Mouse (Mus musculus) kidney, postnatal 0 days (tissue): ENCODE results near the gene Adcy2. TPM values are rescaled to one million over a fixed set of nuclear protein-coding genes. Genes with fewer than 3 reads are reported as not detected.

Experiments
- ATAC-seq: fragments of 200-750 bp; cut with Nextera tagmentation; replicated peaks from 2 replicates; pipeline ENCODE4 v1.8.0; 2017; ENCODE audit warnings: low read depth, moderate number of reproducible peaks, moderate TSS enrichment, moderate library complexity; ENCODE audit not compliant: low FRiP score
- DNase-seq: peaks from one replicate; pipeline ENCODE4 v3.0.0-alpha.2; 2016; ENCODE audit warnings: low spot score
- H3K27ac ChIP-seq: fragments of 300-500 bp; sonication (generic); 2 replicates; pipeline ENCODE4 v1.5.1; 2014; ENCODE audit warnings: mild to moderate bottlenecking
- H3K27me3 ChIP-seq: fragments of 300-500 bp; sonication (generic); 2 replicates; pipeline ENCODE4 v1.6.1; 2014; ENCODE audit warnings: low read length, mixed read lengths; ENCODE audit not compliant: insufficient read depth
- H3K36me3 ChIP-seq: fragments of 300-500 bp; sonication (generic); 2 replicates; pipeline ENCODE4 v1.6.1; 2014; ENCODE audit warnings: low read length, mixed read lengths; ENCODE audit not compliant: insufficient read depth
- H3K4me1 ChIP-seq: fragments of 300-500 bp; sonication (generic); replicated peaks from 2 replicates; pipeline ENCODE4 v1.6.1; 2014; ENCODE audit warnings: antibody characterized with exemption, low read length, mixed read lengths; ENCODE audit not compliant: insufficient read depth
- H3K4me2 ChIP-seq: fragments of 300-500 bp; sonication (generic); 2 replicates; pipeline ENCODE4 v1.6.1; 2014; ENCODE audit warnings: mild to moderate bottlenecking, low read length, moderate library complexity, mixed read lengths
- H3K4me3 ChIP-seq: fragments of 300-500 bp; sonication (generic); replicated peaks from 2 replicates; pipeline ENCODE4 v1.5.1; 2014; ENCODE audit warnings: low read depth, low read length
- H3K9ac ChIP-seq: fragments of 300-500 bp; sonication (generic); 2 replicates; pipeline ENCODE4 v1.6.1; 2014; ENCODE audit warnings: low read depth, low read length
- H3K9me3 ChIP-seq: fragments of 300-500 bp; sonication (generic); replicated peaks from 2 replicates; pipeline ENCODE4 v1.6.1; 2016; ENCODE audit warnings: low read length, inconsistent platforms, mixed read lengths
- CTCF ChIP-seq: IDR thresholded peaks from 2 replicates; pipeline ENCODE4 v1.5.1; 2016; ENCODE audit warnings: antibody characterized with exemption, low read depth, mild to moderate bottlenecking, moderate library complexity
- WGBS: fragments of 180-500 bp; shearing (Covaris S2); extraction: QIAGEN DNeasy Blood & Tissue Kit; methylation state at CpG from one replicate; pipeline ENCODE4 v1.1.7; 2014; 5-methylcytosine and 5-hydroxymethylcytosine counted together
- polyA plus RNA-seq: library from polyadenylated mRNA; unstranded; fragments of >200 nt; fragmentation: Nextera tagmentation; extraction: Ambion mirVana; gene quantifications from 2 replicates; pipeline ENCODE4 v1.2.1, GENCODE M21; 2015

Gene Adcy2
- polyA plus RNA-seq, 1 experiment from 2014 or later: 4.0 TPM

DNA sequence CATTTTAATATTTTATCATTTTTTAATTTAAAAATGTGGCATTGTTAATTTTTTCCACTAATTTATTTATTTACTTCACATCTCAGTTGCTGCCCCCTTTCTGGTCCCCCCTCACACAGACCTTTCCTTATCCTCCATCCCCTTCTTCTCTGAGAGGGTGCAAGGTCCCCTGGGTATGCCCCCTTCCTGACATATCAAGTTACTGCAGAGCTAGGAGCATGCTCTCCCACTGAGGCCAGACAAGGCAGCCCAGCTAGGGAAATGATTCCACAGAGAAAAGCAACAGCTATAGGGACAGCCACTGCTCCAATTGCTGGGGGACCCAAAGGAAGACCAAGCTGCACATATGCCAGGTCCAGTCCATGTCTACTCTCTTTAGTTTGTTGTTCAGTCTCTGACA is 163.2 kb downstream of the Adcy2 start:
- ATAC-seq: no peak
- no peak overlapping the region for H3K4me3 ChIP-seq
- TF ChIP-seq CTCF: no peak
- H3K4me1 ChIP-seq: no peaks in the 10 kb centered on the region
- no peak for DNase-seq
- H3K9me3 ChIP-seq: no peaks in the 10 kb centered on the region
- H3K36me3 ChIP-seq: no peaks in the 10 kb centered on the region
- H3K27me3 ChIP-seq: no peaks in the 10 kb centered on the region
- H3K4me2 ChIP-seq: no peak overlapping the region
- H3K27ac ChIP-seq: no peak overlapping the region
- H3K9ac ChIP-seq: no peak overlapping the region

DNA sequence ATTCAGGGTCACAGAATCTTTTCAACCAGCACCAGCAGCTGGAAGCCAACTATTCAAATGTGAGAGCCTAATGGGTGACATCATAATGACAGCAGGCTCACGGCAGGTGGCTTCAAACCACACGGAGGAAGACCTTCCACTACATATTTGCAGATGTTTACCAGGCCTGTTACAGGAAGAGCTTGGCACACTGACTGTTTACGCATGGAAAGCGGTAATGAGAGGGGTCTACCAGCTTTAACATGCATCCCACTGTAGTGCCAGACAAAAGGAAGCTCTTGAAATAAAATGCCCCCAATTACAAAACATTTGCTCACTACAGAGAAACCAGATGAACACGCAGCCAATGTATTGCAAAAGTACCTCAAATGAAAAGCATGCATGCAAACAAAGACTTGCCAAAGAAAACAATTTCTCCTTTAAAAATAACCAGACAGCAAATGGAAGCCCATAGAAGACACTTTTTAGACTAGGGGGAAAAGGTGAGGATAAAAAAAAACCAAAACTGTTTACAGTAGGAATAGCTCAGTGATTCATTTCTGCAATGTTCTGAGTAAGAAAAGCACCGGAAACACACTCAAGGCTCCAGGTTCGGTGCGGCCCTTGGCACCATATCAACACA is 163.8 kb downstream of the Adcy2 start:
- no peak overlapping the region for H3K9ac ChIP-seq
- no peak for ATAC-seq
- H3K36me3 ChIP-seq: no peaks in the 10 kb centered on the region
- no peaks in the 10 kb centered on the region for H3K4me1 ChIP-seq
- H3K4me3 ChIP-seq: no peak overlapping the region
- H3K27ac ChIP-seq: no peak overlapping the region
- peak; percentile 19 for DNase-seq
- no peak for TF ChIP-seq CTCF
- H3K9me3 ChIP-seq: no peaks in the 10 kb centered on the region
- H3K4me2 ChIP-seq: no peak overlapping the region
- 67% methylated on average over 8 of the region's 8 CpGs for WGBS
- H3K27me3 ChIP-seq: no peaks in the 10 kb centered on the region

DNA sequence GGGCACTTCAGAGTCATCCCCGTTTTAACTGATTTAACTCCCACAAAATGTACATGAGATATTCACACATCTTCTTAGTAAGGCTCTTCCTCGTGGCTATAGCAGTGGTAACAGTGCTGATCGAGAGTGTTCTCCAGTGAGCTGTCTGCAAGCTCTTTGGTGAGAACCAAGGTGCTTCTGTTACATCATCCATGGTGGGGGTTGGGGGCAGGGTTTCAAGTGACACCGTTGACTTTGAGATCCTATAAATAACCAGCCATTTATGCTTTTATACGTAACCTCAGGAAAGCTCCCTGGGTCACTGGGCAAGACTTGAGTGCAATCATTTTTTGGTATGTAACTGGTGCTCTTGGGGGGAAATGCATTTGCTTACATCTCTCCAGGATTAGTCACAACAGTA is 167.2 kb downstream of the Adcy2 start:
- H3K36me3 ChIP-seq: no peaks in the 10 kb centered on the region
- DNase-seq (no peak), ATAC-seq (no peak)
- no peaks in the 10 kb centered on the region for H3K4me1 ChIP-seq
- H3K27me3 ChIP-seq: no peaks in the 10 kb centered on the region
- WGBS: 51% methylated on average over 5 of the region's 5 CpGs
- no peak overlapping the region for H3K9ac ChIP-seq
- no peak overlapping the region for H3K4me2 ChIP-seq
- H3K27ac ChIP-seq: no peak overlapping the region
- no peak for TF ChIP-seq CTCF
- no peaks in the 10 kb centered on the region for H3K9me3 ChIP-seq
- no peak overlapping the region for H3K4me3 ChIP-seq

DNA sequence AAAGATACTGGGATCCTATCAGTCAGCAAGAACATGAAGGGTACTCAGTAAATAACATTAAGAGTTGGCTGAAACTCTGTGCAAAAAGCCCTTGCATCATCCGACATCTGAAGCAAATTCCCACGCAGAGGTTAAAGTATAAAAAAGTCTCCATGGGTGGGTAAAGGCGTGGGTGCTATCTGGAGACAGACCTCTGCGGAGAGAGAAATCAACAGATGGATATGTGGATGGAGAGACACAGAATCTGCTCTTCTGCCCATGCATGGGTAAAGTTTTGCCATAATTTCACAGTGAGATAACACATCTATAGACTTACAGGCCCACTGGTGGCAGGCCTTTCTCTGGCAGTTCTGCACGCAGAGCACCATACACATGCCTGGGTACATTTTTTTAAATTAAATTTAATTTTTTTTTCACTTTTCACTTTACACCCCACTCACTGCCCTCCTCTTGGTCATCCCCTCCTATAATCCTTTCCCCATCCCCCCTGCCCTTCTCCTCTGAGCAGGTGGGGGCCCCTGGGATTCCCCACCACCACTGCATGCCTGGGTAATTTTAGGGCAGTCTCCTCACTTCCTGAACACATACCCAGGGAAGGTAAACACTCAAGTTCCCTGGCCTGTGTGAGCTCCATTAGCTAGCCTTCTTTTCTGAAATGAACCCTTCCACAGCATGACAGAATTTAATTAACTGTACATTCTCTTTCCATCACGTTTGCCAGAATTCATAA is 169.1 kb downstream of the Adcy2 start:
- WGBS: 80% methylated on average over 6 of the region's 6 CpGs
- Histone ChIP-seq H3K4me2 (no peak overlapping the region), H3K9ac (no peak overlapping the region), H3K4me3 (no peak overlapping the region), H3K4me1 (no peaks in the 10 kb centered on the region), H3K36me3 (no peaks in the 10 kb centered on the region), H3K27ac (no peak overlapping the region), H3K9me3 (no peaks in the 10 kb centered on the region), H3K27me3 (no peaks in the 10 kb centered on the region)
- ATAC-seq (no peak), DNase-seq (no peak)
- no peak for TF ChIP-seq CTCF

DNA sequence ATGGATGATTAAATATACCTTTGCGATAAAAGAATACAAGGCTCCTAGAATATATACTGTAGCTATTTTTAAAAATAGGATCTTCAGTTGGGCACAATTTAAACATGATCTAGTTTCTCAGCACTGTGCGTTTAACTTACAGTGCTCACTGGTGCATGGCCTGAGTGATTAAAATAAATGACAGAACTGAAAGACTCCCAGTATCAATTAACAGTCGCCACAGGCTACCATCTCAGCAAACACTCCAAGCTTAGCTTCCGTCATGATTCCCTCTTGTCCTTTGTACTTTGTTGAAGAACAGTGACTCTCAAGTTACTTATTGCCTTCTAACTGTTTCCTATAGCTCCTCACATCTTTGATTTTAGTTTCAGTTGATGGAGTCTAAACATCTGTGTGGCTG is 170.9 kb downstream of the Adcy2 start:
- no peak overlapping the region for H3K27ac ChIP-seq
- H3K4me3 ChIP-seq: no peak overlapping the region
- H3K9me3 ChIP-seq: no peaks in the 10 kb centered on the region
- no peak for ATAC-seq
- TF ChIP-seq CTCF: no peak
- no peak overlapping the region for H3K4me2 ChIP-seq
- no peaks in the 10 kb centered on the region for H3K4me1 ChIP-seq
- no peaks in the 10 kb centered on the region for H3K27me3 ChIP-seq
- peak; percentile 45 for DNase-seq
- 49% methylated on average over 4 of the region's 4 CpGs for WGBS
- H3K9ac ChIP-seq: no peak overlapping the region
- no peaks in the 10 kb centered on the region for H3K36me3 ChIP-seq

DNA sequence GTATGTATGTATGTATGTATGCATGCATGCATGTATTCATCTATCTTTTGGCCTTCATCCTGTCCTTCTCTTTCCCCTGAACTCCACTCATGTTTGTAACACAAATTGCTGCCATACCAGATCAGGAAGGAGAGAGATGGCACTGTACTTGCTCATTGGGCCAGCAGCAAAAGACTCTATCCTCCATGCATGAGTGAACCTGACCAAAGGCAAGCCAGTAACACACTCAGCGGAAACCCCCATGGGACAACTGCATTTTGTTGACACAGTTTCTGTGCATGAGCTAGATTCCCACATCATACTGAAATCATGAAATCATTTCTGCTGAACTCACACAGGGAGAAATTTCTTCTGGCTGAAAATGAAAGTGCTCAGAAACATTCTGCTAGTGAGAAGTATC is 172.9 kb downstream of the Adcy2 start:
- Histone ChIP-seq H3K27ac (no peak overlapping the region), H3K4me1 (peaks cover under 1% of the 10 kb centered on the region; the same call in 1 of the 2 replicates), H3K9me3 (no peaks in the 10 kb centered on the region), H3K4me3 (no peak overlapping the region), H3K4me2 (no peak overlapping the region), H3K9ac (no peak overlapping the region), H3K36me3 (no peaks in the 10 kb centered on the region), H3K27me3 (no peaks in the 10 kb centered on the region)
- DNase-seq: no peak
- no peak for TF ChIP-seq CTCF
- WGBS: 93% methylated on average over 1 of the region's 1 CpGs
- ATAC-seq: no peak
